ENCODE assay signal across 9 mouse cellular contexts in genomic region chr1:167932088-167932487, GRCm38 (mm10).
A peak's percentile ranks its signal among the peaks of the same experiment; 100 is the strongest.
DNase-seq lines count a peak whose midpoint lies in the region; ATAC-seq and TF ChIP-seq lines count a peak whose summit lies in the region.
"Had no signal": no experiment of that assay in that cellular context is flagged by ENCODE, and none has a peak within 500 bp of the region (broad histone marks: within the 10 kb centered on the region; RNA-seq: fewer than 3 reads in every experiment).

No protein-coding gene starts in this region.

- no peaks in the 10 kb centered on the region for H3K9me3 ChIP-seq in heart, embryonic 11.5 days (replicated peaks; ENCODE audit: control insufficient read depth, low read length)
- H3K9me3 ChIP-seq: limb, embryonic 12.5 days had no signal

- H3K27ac ChIP-seq in heart, adult 2 months, result no peak overlapping the region
- no peak overlapping the region for H3K27ac ChIP-seq in heart, embryonic 11.5 days (ENCODE audit: low read depth, low read length)
- H3K27ac ChIP-seq: limb, embryonic 12.5 days had no signal

- intact Hi-C loops in heart, adult 2 months (cut with DNase I), result no loop called here

- 40% methylated on average over 2 of the region's 2 CpGs for WGBS in heart, adult 2 months
- 38% methylated on average over 2 of the region's 2 CpGs for WGBS in heart, embryonic 11.5 days (ENCODE audit: insufficient replicate concordance)
- WGBS in lung, adult 2 months, result 44% methylated on average over 2 of the region's 2 CpGs

- no peaks in the 10 kb centered on the region for H3K27me3 ChIP-seq in heart, adult 2 months (ENCODE audit: control insufficient read depth, insufficient read depth, low read length)
- peaks cover 25% of the 10 kb centered on the region for H3K27me3 ChIP-seq in heart, embryonic 11.5 days (ENCODE audit: control insufficient read depth, insufficient read depth, low read length)

- TF ChIP-seq CTCF in heart, adult 2 months (IDR thresholded peaks at IDR 0.05), result peak; percentile 71
- 0 out of 2 replicates have a peak, but pooled peaks have one; percentile 8 for TF ChIP-seq CTCF in lung, adult 2 months (IDR thresholded peaks at IDR 0.05; ENCODE audit: insufficient read depth, low read length)

- no peak for ATAC-seq in heart, embryonic 11.5 days (replicated peaks; ENCODE audit: insufficient number of reproducible peaks, low FRiP score, low TSS enrichment)
- ATAC-seq in megakaryocyte progenitor cell, adult 5-6 weeks (replicated peaks; ENCODE audit: poor library complexity), result peak; percentile 79

- no peaks in the 10 kb centered on the region for H3K79me2 ChIP-seq in heart, adult 2 months (replicated peaks; ENCODE audit: control insufficient read depth, insufficient read depth, low read length)

- no peak for DNase-seq in heart, adult 2 months
- no peak for DNase-seq in lung, adult 2 months
- DNase-seq in lung, adult 18-20 months, result no peak
- peak; percentile 5 for DNase-seq in c-Kit-positive CD71-positive TER-119-positive erythroid progenitor cells, embryonic 14.5 days (ENCODE audit: low spot score)
- DNase-seq in ovary, postnatal 14 days (ENCODE audit: low spot score), result no peak
- DNase-seq in gastrocnemius, postnatal 25 days, result no peak

- H3K4me2 ChIP-seq in heart, embryonic 11.5 days, result no peak overlapping the region
- H3K4me2 ChIP-seq: limb, embryonic 12.5 days had no signal

- no peaks in the 10 kb centered on the region for H3K36me3 ChIP-seq in heart, adult 2 months (ENCODE audit: control insufficient read depth, insufficient read depth, low read length)
- no peaks in the 10 kb centered on the region for H3K36me3 ChIP-seq in heart, embryonic 11.5 days (ENCODE audit: control insufficient read depth, insufficient read depth, low read length)
- H3K36me3 ChIP-seq: limb, embryonic 12.5 days had no signal

- no peak for TF ChIP-seq EP300 in heart, adult 2 months (IDR thresholded peaks at IDR 0.05; ENCODE audit: insufficient read depth, low read depth, low read length)

- no peak overlapping the region for H3K4me3 ChIP-seq in heart, adult 2 months
- H3K4me3 ChIP-seq in heart, embryonic 11.5 days (ENCODE audit: low read depth, low read length), result no peak overlapping the region
- H3K4me3 ChIP-seq in lung, adult 2 months (replicated peaks; ENCODE audit: extremely low read depth, low read depth, low read length), result no peak overlapping the region
- H3K4me3 ChIP-seq: limb, embryonic 12.5 days had no signal

- no peaks in the 10 kb centered on the region for H3K4me1 ChIP-seq in heart, adult 2 months (ENCODE audit: control insufficient read depth, insufficient read depth, low read length)
- H3K4me1 ChIP-seq in heart, embryonic 11.5 days (ENCODE audit: control insufficient read depth, insufficient read depth, low read length), result no peaks in the 10 kb centered on the region
- H3K4me1 ChIP-seq in lung, adult 2 months (ENCODE audit: control insufficient read depth, insufficient read depth, low read length), result no peaks in the 10 kb centered on the region; the same call in 1 of the 2 replicates

- TF ChIP-seq POLR2A in heart, adult 2 months (IDR thresholded peaks at IDR 0.05; ENCODE audit: insufficient read depth, low read depth, low read length), result no peak
- no peak for TF ChIP-seq POLR2A in lung, adult 2 months (IDR thresholded peaks at IDR 0.05; ENCODE audit: borderline replicate concordance, extremely low read depth, low read depth, low read length)

- H3K9ac ChIP-seq in heart, adult 2 months (ENCODE audit: low read depth, low read length), result no peak overlapping the region
- H3K9ac ChIP-seq in heart, embryonic 11.5 days (ENCODE audit: low read depth, low read length), result no peak overlapping the region
- H3K9ac ChIP-seq: limb, embryonic 12.5 days had no signal
